Mouse (Mus musculus): Measurements from ENCODE around the gene Acp2. TPM values are rescaled to one million over a fixed set of nuclear protein-coding genes. Genes with fewer than 3 reads are reported as not detected.
"Not testable (repeated sequence)": the region's sequence is repeated elsewhere in the genome, so short reads cannot be mapped to it uniquely, and the experiment has no call there.

The Acp2 gene
- total RNA-seq, 2 experiments from 2014 or later: 19.1 to 23.8 TPM

DNA sequence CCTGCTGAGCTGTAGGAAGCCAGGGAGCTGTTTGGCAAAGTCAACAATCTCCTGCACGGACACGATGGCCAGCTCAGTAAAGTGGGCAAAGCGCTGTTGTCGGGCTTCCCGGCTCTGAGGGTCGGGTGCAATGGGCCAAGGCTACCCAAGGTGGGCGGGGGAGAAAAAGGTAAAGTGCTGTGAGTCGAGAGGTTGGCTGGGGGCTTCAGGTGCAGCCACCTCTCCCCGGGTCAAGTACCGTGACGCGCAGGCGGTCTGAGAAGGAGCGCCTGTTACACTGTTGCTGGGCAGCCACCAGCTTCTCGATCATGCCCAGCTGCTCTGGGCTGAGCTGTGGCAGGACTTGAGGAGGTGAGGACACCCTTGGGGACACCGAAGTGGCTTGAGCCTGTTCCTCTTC is 12.2 kb upstream of the Acp2 start:
- intact Hi-C loops (cut with DNase I): no loop called here
- no peak for DNase-seq

DNA sequence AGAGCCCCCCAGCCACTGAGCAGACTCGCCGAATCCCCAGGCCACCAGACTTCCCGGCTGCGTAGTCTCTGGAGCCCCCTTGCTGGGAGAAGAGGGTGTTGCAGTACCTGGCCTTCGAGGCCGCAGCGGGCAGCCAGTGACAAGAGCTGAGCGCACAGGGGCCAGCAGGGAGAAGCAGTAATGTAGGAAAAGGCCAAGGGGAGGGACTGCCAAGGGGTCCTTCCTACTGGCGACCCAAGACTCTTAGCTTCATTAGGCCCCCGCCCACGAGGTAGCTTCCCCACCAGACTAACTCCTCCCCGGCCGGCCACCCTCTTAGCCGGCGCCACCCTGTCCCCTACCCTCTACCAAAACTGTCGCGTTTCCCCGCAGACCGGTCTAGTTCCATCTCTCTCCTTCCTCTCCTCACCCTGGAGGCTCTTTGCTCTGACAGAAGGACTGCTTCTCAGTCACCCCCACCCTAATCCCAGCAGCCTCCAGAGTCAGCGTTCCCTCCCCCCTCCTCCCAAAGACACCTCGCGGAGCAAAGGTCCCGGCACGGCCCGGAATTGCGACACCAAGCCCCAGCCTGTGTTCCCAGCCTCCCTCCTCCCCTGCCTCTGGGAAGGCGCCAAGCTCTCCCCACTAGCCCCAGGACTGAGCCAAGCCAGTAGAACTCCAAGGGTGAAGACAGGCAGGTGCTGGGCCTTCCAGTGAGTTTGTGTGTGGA is 7.9 kb upstream of the Acp2 start:
- intact Hi-C loops (cut with DNase I): loop anchor here (1.0 kb wide), 1 partner anchor 79 kb away; no protein-coding TSS in a partner anchor
- DNase-seq: peak; percentile 81 to 83

DNA sequence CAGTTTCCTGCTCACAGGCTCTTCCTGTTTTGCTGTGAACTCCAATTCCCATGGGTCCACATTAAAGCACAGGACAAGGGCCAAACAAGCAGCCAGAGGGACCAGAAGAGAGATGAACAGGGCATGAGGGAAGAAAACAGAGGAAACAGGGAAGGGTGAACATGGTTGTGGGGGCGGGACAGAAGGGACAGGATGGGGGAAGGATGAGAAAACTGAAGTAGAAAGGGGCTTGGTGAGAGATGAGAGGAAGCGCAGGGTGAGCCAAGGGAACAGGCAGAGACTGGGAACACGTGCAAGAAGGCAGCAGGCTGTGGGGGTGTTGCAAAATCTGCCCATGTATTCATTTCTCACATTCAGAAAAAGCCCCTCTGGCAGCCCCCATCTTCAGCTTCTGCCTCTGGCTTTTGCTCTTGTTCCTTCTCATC is 6.1 kb upstream of the Acp2 start:
- peak; percentile 50 to 60 for DNase-seq
- intact Hi-C loops (cut with DNase I): no loop called here

DNA sequence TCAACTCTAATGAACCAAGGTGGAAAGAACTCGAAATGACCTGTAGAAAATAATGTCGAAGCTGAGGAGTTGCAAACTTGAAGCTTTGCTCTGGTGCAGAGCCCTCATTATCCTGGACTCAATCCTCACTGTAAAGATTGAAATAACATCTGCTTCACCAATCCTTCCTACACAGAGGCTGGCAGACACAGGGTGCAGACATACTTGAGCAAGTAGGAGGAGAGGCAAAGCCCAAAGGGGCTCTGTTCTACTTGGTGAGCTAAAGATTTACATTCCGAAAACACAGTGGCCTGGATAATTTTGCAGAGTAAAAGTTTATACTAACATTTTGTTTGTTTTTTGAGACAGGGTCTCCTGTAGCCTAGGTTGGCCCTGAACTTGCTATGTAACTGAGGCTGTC is 3.8 kb upstream of the Acp2 start:
- intact Hi-C loops (cut with DNase I): no loop called here

DNA sequence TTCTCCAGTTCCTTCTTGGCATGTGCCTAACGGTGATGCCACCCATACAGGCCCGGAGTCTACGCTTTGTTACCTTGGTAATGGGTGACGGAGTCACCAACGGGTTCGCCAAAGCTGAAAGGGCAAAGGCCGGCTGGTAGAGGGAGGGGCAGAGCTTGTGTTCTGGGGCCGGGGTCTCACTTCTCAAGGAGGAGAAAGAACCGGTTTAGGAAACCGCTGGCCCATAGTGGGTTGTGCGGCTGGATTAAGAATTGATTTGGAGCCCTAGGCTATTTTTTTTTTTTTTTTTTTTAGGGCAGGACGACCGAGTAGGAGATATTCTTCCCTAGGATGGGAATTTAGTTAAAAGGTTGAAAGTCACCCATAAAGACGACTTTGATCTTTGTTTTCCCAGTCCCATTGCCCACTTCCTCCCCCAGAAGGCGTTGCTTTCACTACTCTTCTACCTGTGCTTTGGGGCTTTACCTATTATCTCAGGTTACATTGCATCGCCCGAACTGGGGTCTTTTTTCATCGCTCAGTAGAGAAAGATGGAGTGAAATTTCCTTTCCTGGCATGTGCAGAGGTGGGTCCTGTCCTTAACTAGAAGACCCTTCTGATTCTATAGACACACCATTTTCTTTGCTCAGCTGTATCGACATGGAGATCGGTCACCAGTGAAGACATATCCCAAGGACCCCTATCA is 429 bp downstream of the Acp2 start:
- no peak for DNase-seq
- intact Hi-C loops (cut with DNase I): loop anchor here (5.0 kb wide), 1 partner anchor 131 kb away; the partner anchor contains the start of gene Slc39a13

More for the DNA sequence above, 3.8 kb upstream of the Acp2 start:
- no peak for DNase-seq

DNA sequence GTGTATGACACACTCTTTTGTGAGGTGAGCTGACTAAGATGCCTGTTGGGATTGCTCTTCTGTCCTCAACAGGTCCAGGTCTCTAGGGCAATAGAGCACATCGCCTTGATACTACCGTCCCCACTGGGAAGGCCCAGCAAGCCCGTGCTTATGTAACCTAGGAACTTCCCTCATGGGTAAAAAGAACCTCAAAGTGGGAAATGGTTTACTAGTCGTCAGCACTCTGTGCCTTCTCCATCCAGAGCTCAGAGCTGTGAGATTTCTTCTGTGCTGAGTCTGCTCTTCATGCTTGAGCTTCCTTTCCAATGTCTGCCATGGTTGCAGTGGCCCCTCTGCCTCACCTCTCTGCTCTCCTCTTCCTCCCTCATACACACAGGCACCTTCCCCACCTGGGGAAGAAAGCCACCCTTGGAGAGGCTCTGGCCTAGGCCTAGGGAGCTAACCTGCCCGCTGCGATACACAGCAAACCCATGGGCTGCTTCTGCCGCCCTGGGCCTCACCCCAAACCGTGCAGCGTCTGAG is 3.6 kb downstream of the Acp2 start:
- intact Hi-C loops (cut with DNase I): no loop called here
- DNase-seq: no peak

DNA sequence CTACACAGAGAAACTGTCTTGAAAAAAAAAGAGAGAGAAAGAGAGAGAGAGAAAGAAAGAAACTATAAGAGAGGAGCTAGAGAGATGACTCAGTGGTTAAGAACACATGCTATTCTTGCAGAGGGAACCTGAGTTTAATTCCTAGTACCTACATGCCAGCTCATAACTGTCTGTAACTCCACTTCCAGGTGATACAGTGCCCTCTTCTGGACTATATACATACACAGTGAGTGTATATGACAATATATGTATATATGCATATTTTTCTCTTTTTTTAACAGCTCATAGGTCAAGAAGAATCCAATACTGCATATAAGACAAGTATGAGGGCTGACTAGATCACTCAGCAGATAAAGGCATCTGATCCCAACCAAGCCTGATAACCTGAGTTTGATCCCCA is 10.6 kb downstream of the Acp2 start:
- no peak for DNase-seq
- intact Hi-C loops (cut with DNase I): no loop called here

DNA sequence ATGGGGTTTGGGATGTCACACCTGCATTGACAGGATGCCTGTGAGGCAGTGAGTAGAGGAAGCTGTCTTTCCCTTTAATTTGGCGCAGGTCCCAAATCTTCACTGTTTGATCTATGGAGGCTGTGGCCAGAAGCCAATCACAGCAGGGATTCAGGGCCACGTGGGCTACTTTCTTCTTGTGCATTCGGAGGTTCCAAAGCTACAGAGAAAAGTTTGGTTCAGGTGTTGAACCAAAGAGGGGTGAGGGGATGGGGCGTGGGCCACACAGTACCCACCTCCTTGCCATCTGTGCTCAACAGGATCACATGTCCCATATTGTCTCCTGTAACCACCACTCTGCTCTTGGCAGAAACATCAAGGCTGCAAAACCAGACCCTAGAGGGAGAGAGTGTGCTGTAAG is 14.3 kb downstream of the Acp2 start:
- intact Hi-C loops (cut with DNase I): no loop called here
- no peak for DNase-seq

DNA sequence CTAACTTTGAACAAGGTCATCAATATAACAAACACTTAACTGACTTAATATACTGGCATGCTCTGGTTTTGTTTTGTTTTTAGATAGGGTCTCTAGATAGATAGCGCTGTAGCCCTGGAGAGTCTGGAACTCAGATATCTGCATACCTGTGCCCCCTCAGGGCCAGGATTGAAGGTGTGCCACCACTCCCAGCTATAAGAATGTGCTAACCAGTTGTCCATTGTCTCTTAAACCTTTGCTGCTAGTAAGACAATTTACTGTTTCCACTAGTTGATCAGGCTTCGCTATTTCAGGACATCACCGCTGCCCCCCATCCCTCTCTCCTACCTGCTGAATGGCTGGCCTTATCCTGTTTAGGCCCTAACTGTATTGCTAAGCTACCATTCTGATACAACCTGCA is 17.8 kb downstream of the Acp2 start:
- intact Hi-C loops (cut with DNase I): no loop called here

DNA sequence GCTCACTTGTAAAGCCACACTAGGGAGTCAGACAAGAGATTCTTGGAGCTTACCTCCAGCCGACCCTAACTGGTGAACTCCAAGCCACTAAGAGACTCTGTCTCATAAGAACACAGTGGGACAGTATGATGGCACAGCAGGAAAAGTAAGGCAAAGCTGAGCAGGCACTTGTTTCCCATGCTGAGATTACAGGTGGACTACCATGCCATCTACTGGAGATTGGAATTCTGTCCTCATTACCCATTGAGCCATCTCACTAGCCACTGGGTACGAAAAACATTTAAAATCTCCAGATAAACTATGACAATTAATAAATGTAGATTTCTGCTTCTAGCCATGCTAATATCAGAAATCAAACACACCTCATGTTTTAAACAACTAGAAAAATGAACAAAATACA is 20.9 kb downstream of the Acp2 start:
- intact Hi-C loops (cut with DNase I): no loop called here
- DNase-seq: no peak

More for the DNA sequence above, 17.8 kb downstream of the Acp2 start:
- DNase-seq: no peak

DNA sequence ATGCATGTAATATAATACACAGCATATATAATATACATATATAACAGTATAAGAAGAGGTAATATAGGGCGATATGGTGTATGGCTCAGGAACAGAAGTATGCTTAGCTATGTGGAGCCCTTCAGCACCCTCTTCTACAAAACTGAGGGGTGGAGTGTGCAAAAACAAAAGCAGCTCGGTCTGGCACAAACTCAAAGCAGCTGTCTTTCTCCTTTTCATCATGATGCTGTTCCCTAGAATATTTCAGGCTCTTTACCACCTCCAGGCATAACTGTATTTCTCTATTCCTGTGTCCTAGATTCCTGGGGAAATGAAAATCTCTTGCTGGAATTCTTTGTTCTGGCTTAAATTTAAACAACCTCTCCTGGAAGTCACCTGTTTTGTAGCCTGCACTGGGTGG is 27.1 kb downstream of the Acp2 start:
- intact Hi-C loops (cut with DNase I): no loop called here

DNA sequence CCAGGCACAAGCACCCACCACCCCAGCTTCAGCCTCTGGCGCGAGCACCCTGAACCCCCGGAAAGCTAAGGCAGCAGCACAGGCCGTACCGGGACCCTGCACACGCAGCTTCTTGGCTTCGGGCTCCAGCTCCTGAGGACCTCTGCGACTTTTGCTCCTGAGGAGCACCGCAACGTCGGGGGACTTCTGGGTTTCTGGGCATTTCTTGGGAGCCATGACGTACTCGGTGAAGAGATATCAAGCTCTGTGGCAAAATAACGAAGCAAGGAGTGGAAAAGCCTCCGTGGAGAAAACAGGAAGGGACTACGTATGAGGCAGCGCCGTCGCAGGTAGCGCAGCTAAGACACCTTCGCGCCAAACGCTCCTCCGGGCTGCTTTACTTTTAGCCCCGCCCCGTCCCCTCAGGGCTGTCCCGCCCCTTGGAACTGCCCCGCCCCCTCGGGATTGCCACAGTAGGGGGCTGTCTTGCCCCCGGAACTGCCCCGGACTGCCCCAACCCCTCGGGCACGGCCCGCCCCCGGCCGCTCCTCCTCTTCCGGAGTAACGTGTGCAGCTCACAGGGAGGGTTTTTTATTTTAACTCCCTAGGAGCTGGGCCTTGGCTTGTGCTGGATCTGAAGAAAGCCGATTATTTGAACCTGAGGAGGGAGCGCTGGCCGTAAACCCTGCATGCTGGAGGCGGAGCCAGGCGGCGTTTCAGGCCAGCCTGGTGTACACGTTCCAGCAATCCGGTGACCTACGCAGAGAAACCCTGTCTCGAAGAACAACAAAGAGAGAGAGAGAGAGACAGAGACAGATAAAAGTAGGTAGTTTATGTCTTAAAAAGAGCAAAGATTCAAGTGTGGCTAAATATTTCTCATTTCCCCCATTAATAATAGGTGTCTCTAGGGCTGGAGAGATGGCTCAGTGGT is 34.2 kb downstream of the Acp2 start, which contains the start of gene Ddb2:
Gene Ddb2, minus strand, starts transcription at position 382 of the 910 bp plus-strand sequence.
- intact Hi-C loops (cut with DNase I): loop anchor here (5.0 kb wide), 1 partner anchor 120 kb away; the partner anchor contains the start of gene Mybpc3
- DNase-seq: peak; percentile 93 to 95

More for the DNA sequence above, 27.1 kb downstream of the Acp2 start:
- no peak for DNase-seq

DNA sequence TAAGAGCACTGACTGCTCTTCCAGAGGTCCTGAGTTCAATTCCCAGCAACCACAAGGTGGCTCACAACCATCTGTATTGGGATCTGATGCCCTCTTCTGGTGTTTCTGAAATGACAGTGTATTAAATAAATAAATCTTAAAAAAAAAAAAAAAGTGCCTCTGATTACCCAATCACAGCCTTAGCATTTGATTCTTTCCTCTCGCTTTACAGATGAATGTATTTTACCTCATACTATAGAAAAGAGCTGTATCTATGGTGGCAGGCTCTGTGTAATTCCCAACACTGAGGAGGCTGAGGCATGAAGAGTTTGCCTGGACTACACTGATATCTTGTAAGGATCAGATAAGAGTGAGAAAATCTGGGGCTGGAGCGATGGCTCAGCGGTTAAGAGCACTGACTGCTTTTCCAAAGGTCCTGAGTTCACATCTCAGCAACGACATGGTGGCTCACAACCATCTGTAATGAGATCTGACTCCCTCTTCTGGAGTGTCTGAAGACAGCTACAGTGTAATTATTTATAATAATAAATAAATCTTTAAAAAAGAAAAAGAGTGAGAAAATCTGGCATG is 34.9 kb downstream of the Acp2 start:
- DNase-seq: not testable (repeated sequence)
- intact Hi-C loops (cut with DNase I): loop anchor here (5.0 kb wide), 1 partner anchor 120 kb away; the partner anchor contains the start of gene Mybpc3

DNA sequence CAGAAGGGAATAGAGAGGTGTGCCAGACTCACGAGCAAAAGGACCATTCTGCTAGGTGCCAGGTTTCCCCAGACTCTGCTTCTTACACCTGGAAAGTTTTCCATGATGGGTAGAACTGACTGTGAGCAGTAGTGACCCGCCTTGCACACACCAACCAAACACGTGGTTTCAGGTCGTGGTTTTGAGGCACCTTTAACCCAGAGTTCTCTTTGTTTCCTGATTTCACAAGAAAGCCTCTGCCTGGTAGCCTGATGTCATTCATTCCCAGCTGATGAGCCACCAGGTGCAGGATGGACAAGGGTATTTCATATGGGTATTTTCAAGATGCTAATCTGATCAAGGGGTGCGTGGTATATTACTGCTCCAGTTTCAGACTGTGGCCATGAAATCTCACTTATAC is 39.9 kb downstream of the Acp2 start:
- DNase-seq: no peak
- intact Hi-C loops (cut with DNase I): no loop called here

DNA sequence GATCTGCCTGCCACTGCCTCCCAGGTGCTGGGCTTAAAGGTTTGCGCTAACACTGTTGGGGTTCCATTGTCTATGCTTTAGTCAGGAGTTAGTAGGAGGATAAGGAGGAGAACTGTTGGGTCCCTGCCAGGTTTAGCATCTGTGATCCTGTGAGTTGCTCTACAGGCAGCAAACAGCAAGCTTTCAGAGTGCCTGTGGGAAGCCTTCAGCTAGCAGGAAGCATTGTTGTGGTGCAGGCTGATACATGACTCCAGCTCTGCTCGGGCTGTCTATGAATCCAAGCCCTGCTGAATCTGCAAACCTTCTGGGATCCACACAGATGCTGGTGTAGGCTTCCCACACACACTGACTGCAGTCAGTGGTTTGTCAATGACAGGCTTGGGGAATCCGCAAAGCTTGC is 40.7 kb downstream of the Acp2 start:
- intact Hi-C loops (cut with DNase I): no loop called here
- no peak for DNase-seq

DNA sequence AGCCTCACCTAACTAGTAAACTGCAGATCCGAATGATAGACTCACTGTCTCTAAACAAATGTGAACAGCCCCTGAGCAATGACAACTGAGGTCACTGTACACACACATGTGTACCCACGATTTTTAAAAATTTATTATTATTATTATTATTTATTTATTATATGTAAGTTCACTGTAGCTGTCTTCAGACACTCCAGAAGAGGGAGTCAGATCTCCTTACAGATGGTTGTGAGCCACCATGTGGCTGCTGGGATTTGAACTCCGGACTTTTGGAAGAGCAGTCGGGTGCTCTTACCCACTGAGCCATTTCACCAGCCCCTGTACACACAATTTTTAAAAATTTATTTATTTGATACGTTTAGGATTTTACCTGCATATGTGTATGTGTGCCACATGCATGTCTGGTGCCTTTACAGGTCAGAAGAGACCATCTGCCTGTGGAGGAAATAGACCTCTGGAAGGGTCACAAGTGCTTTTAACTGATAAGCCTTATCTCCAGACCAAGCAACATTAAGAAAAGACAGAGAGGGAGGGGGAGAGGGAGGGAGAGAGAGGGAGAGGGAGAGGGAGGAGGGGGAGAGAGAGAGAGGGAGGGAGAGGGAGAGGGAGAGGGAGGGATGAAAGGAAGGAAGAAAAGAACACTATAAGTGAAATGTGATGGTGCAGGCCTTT is 42.0 kb downstream of the Acp2 start:
- intact Hi-C loops (cut with DNase I): no loop called here
- DNase-seq: no peak

DNA sequence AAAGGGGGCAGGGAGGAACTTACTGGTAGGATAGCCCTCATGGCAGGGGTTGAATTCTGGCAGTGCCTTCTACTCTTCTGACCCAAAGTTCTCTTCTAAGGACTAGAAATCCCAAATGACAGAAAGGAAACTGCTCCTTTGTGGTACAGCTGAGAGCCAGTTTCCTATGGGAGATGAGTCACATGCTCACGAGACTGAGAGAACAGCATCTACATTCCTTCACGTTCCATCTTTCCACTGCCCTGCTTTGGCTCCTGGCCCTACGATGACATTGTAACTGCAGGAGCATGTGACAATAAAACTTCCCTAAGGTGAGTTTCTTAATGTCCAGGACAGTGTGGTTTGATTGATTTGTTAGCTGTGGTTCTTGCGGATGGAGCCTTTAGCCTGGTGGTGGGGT is 45.7 kb downstream of the Acp2 start:
- intact Hi-C loops (cut with DNase I): no loop called here
- no peak for DNase-seq

DNA sequence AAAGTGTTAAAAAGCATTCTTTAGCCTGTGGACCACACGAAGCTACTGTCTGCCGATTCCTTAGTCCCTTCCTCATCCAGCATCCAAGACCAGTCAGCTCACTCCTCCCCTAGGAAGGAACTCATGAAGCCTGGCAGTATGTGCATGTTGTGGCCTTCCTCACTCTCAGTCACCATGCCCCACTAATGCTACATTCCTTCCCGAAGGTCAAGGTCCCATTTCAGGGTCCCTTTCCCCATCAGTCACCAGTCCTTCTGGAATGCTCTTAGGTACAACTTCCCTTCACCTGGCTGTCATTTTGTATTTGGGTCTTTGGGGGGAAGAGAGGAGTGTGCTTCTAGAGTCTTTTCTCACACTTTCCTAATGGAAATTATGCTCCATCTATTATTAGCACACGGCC is 49.3 kb downstream of the Acp2 start:
- DNase-seq: no peak
- intact Hi-C loops (cut with DNase I): no loop called here

DNA sequence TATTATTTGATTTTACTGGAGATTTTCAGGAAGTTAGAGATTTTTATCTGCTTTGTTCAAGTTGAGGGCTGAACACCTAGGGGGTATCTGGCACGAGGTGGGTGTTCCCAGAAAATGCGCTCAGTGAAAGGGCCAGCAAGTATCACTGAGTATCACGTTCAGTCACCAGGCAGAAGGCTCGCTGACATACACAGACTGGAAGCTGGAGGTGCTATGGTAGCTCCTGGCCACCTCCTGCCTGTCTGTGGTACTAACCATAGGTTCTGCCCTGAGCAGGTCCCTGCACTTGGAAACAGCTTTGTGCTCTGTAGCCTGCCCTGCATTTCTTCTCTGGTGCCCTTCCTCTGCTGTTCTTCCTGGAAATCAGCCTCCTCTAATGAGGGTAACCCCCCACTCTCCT is 49.8 kb downstream of the Acp2 start:
- no peak for DNase-seq
- intact Hi-C loops (cut with DNase I): no loop called here

All from heart, postnatal 10 days (tissue).